Mouse (Mus musculus) G1E (cell line): Measurements from ENCODE around the gene Shpk.

Experiments used
- CTCF ChIP-seq: IDR thresholded peaks from 2 replicates; pipeline ENCODE4 v1.5.1; 2012; ENCODE audit warnings: low read depth, low read length, inconsistent platforms, mixed read lengths
- GATA1 ChIP-seq: IDR thresholded peaks from 2 replicates; pipeline ENCODE4 v1.6.1; 2012; ENCODE audit warnings: borderline replicate concordance, low read length, inconsistent platforms, mixed read lengths
- TAL1 ChIP-seq: conservative IDR thresholded peaks from 2 replicates; pipeline ENCODE4 v1.6.1; 2012; ENCODE audit warnings: low read depth, low read length, inconsistent platforms, mixed read lengths

GRCm38 (mm10) chr11:73260457-73260856, 61.2 kb downstream of the Shpk start:
- TF ChIP-seq CTCF, result no peak
- no peak for TF ChIP-seq TAL1
- TF ChIP-seq GATA1, result no peak
